ENCODE assay signal across 19 mouse cellular contexts in the genomic region with DNA sequence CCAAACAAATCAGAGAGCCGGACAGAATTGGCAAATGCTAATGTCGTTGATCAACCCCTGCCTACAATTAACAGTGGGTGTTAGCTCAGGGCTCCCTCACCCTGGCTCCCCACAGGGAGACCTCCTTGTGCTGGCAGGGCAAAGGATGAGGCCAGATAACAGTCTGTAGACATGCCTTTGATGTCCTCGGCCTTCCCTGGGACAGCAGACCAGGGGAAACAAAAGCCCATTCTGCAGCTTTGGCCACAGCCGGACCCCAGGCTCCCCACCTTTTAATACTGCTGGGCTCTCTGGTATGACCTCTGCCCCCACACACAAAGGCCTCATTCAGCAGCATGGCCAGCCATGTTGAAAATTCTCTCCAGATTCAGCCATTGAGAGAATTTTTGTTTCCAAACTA. TPM values are rescaled to one million over a fixed set of nuclear protein-coding genes. Genes with fewer than 3 reads are reported as not detected.
A peak's percentile ranks its signal among the peaks of the same experiment; 100 is the strongest.
DNase-seq lines count a peak whose midpoint lies in the region; ATAC-seq lines count a peak whose summit lies in the region.
"Had no signal": no experiment of that assay in that cellular context is flagged by ENCODE, and none has a peak within 500 bp of the region (broad histone marks: within the 10 kb centered on the region; RNA-seq: fewer than 3 reads in every experiment).

No protein-coding gene starts in this region.

- H3K27me3 ChIP-seq in forebrain, embryonic 12.5 days: 0 out of 2 replicates have a peak, but pooled peaks cover 4% of the 10 kb centered on the region
- H3K27me3 ChIP-seq in forebrain, embryonic 16.5 days (replicated peaks; ENCODE audit: control insufficient read depth, insufficient read depth, low read length): no peaks in the 10 kb centered on the region
- no peaks in the 10 kb centered on the region for H3K27me3 ChIP-seq in midbrain, embryonic 11.5 days (ENCODE audit: control insufficient read depth, insufficient read depth, low read length)
- H3K27me3 ChIP-seq in midbrain, embryonic 15.5 days (replicated peaks): no peaks in the 10 kb centered on the region
- no peaks in the 10 kb centered on the region for H3K27me3 ChIP-seq in embryonic facial prominence, embryonic 10.5 days (replicated peaks; ENCODE audit: low read depth, poor library complexity, severe bottlenecking)
- no peaks in the 10 kb centered on the region for H3K27me3 ChIP-seq in neural tube, embryonic 12.5 days (replicated peaks)
- H3K27me3 ChIP-seq: CH12.LX; kidney, embryonic 15.5 days had no signal

- 0% methylated on average over 4 of the region's 4 CpGs for WGBS in forebrain, embryonic 12.5 days
- WGBS in forebrain, embryonic 16.5 days: 3% methylated on average over 4 of the region's 4 CpGs
- WGBS in midbrain, embryonic 11.5 days: 1% methylated on average over 4 of the region's 4 CpGs
- 4% methylated on average over 4 of the region's 4 CpGs for whole genome bisulfite sequencing in midbrain, embryonic 15.5 days
- WGBS in embryonic facial prominence, embryonic 10.5 days: 4% methylated on average over 4 of the region's 4 CpGs
- WGBS in neural tube, embryonic 12.5 days: 5% methylated on average over 4 of the region's 4 CpGs

- H3K4me1 ChIP-seq in forebrain, embryonic 12.5 days: peaks cover 17% of the 10 kb centered on the region
- no peaks in the 10 kb centered on the region for H3K4me1 ChIP-seq in forebrain, embryonic 16.5 days (replicated peaks; ENCODE audit: control insufficient read depth, insufficient read depth, low read length)
- peaks cover 26% of the 10 kb centered on the region for H3K4me1 ChIP-seq in midbrain, embryonic 11.5 days (ENCODE audit: control insufficient read depth, insufficient read depth, low read length)
- no peaks in the 10 kb centered on the region for H3K4me1 ChIP-seq in midbrain, embryonic 15.5 days
- peaks cover 39% of the 10 kb centered on the region for H3K4me1 ChIP-seq in embryonic facial prominence, embryonic 10.5 days
- peaks cover 9% of the 10 kb centered on the region for H3K4me1 ChIP-seq in neural tube, embryonic 12.5 days
- H3K4me1 ChIP-seq: kidney, embryonic 15.5 days had no signal

- peak overlapping the region; percentile 59 for H3K27ac ChIP-seq in forebrain, embryonic 12.5 days
- H3K27ac ChIP-seq in forebrain, embryonic 16.5 days (ENCODE audit: low read length): no peak overlapping the region
- peak overlapping the region; percentile 78 for H3K27ac ChIP-seq in midbrain, embryonic 11.5 days (ENCODE audit: low read depth, low read length)
- no peak overlapping the region for H3K27ac ChIP-seq in midbrain, embryonic 15.5 days
- peak overlapping the region; percentile 82 for H3K27ac ChIP-seq in embryonic facial prominence, embryonic 10.5 days (replicated peaks)
- H3K27ac ChIP-seq in neural tube, embryonic 12.5 days: no peak overlapping the region
- H3K27ac ChIP-seq: kidney, embryonic 15.5 days had no signal

- peak; percentile 76; the same call in 1 of the 2 replicates for ATAC-seq in forebrain, embryonic 12.5 days (ENCODE audit: low FRiP score)
- ATAC-seq in forebrain, embryonic 16.5 days: no peak
- ATAC-seq in midbrain, embryonic 11.5 days (ENCODE audit: low FRiP score): peak; percentile 89
- no peak for ATAC-seq in midbrain, embryonic 15.5 days (replicated peaks)
- 0 out of 2 replicates have a peak, but pooled peaks have one; percentile 24 for ATAC-seq in neural tube, embryonic 12.5 days (ENCODE audit: low FRiP score, low read depth)
- no peak for ATAC-seq in megakaryocyte, adult 5-6 weeks (ENCODE audit: poor library complexity, severe bottlenecking)
- ATAC-seq: inflammation-experienced regulatory T-cells, adult 6 months had no signal

- no peak overlapping the region for H3K9ac ChIP-seq in forebrain, embryonic 12.5 days
- H3K9ac ChIP-seq in forebrain, embryonic 16.5 days (replicated peaks; ENCODE audit: low read depth, low read length): no peak overlapping the region
- no peak overlapping the region for H3K9ac ChIP-seq in midbrain, embryonic 11.5 days (ENCODE audit: low read length)
- H3K9ac ChIP-seq in midbrain, embryonic 15.5 days: no peak overlapping the region
- H3K9ac ChIP-seq in neural tube, embryonic 12.5 days: no peak overlapping the region
- H3K9ac ChIP-seq: kidney, embryonic 15.5 days had no signal

- 0 out of 2 replicates have a peak overlapping the region, but pooled peaks have one; percentile 6 for H3K4me2 ChIP-seq in forebrain, embryonic 12.5 days
- H3K4me2 ChIP-seq in forebrain, embryonic 16.5 days (ENCODE audit: low read length): no peak overlapping the region
- H3K4me2 ChIP-seq in midbrain, embryonic 11.5 days: peak overlapping the region; percentile 24
- no peak overlapping the region for H3K4me2 ChIP-seq in midbrain, embryonic 15.5 days
- no peak overlapping the region for H3K4me2 ChIP-seq in neural tube, embryonic 12.5 days (replicated peaks)
- H3K4me2 ChIP-seq: heart, embryonic 11.5 days; kidney, embryonic 15.5 days; liver, embryonic 11.5 days had no signal

- H3K36me3 ChIP-seq in forebrain, embryonic 12.5 days (replicated peaks): no peaks in the 10 kb centered on the region
- no peaks in the 10 kb centered on the region for H3K36me3 ChIP-seq in forebrain, embryonic 16.5 days (ENCODE audit: control insufficient read depth, insufficient read depth)
- H3K36me3 ChIP-seq in midbrain, embryonic 11.5 days (ENCODE audit: control insufficient read depth, insufficient read depth, low read length): no peaks in the 10 kb centered on the region
- no peaks in the 10 kb centered on the region for H3K36me3 ChIP-seq in midbrain, embryonic 15.5 days (replicated peaks)
- peaks cover 35% of the 10 kb centered on the region for H3K36me3 ChIP-seq in embryonic facial prominence, embryonic 10.5 days (replicated peaks)
- H3K36me3 ChIP-seq in neural tube, embryonic 12.5 days: no peaks in the 10 kb centered on the region
- H3K36me3 ChIP-seq: kidney, embryonic 15.5 days had no signal

- H3K9me3 ChIP-seq in forebrain, embryonic 12.5 days: no peaks in the 10 kb centered on the region
- H3K9me3 ChIP-seq in forebrain, embryonic 16.5 days (ENCODE audit: control insufficient read depth, low read length): no peaks in the 10 kb centered on the region
- H3K9me3 ChIP-seq in midbrain, embryonic 11.5 days (ENCODE audit: control insufficient read depth, low read length): no peaks in the 10 kb centered on the region
- no peaks in the 10 kb centered on the region for H3K9me3 ChIP-seq in midbrain, embryonic 15.5 days
- no peaks in the 10 kb centered on the region for H3K9me3 ChIP-seq in embryonic facial prominence, embryonic 10.5 days
- H3K9me3 ChIP-seq in neural tube, embryonic 12.5 days: no peaks in the 10 kb centered on the region
- H3K9me3 ChIP-seq: kidney, embryonic 15.5 days had no signal

- no peak overlapping the region for H3K4me3 ChIP-seq in forebrain, embryonic 12.5 days (replicated peaks)
- H3K4me3 ChIP-seq in forebrain, embryonic 16.5 days (replicated peaks; ENCODE audit: low read length): no peak overlapping the region
- H3K4me3 ChIP-seq in midbrain, embryonic 11.5 days (ENCODE audit: low read depth, low read length): no peak overlapping the region
- H3K4me3 ChIP-seq in midbrain, embryonic 15.5 days: no peak overlapping the region
- H3K4me3 ChIP-seq in embryonic facial prominence, embryonic 10.5 days: no peak overlapping the region
- H3K4me3 ChIP-seq in neural tube, embryonic 12.5 days: no peak overlapping the region
- H3K4me3 ChIP-seq: kidney, embryonic 15.5 days had no signal

- DNase-seq in midbrain, embryonic 11.5 days (ENCODE audit: low spot score, missing footprints): peak; percentile 94
- DNase-seq in embryonic facial prominence, embryonic 10.5 days (ENCODE audit: low spot score): peak; percentile 78
- DNase-seq in kidney, adult 9 months: no peak
- DNase-seq: cerebellum, adult 2 months; gastrocnemius, postnatal 25 days; lung, adult 2 months; lung, postnatal 4 days; right cerebral cortex, postnatal 14 days; thymus, postnatal 14 days had no signal

RNA-seq across cellular contexts. Expression of a gene that starts 10.9 kb away (rescaled TPM):
- 2.4 and 2.5 TPM in 2 replicates for polyA plus RNA-seq in forebrain, embryonic 12.5 days (2016; fragmentation: Nextera tagmentation; extraction: Ambion mirVana)
- 0.56 and 0.72 TPM in 2 replicates for polyA plus RNA-seq in forebrain, embryonic 16.5 days (2015; fragmentation: Nextera tagmentation; extraction: Ambion mirVana)
- 11.3 and 15.4 TPM in 2 replicates for polyA plus RNA-seq in midbrain, embryonic 11.5 days (2014; fragmentation: Nextera tagmentation; extraction: Ambion mirVana)
- 1.4 and 1.7 TPM in 2 replicates for polyA plus RNA-seq in midbrain, embryonic 15.5 days (2015; fragmentation: Nextera tagmentation; extraction: Ambion mirVana)
- polyA plus RNA-seq in embryonic facial prominence, embryonic 10.5 days (2016; fragmentation: Nextera tagmentation; extraction: Ambion mirVana): 17.2 and 23.6 TPM in 2 replicates
- polyA plus RNA-seq in neural tube, embryonic 12.5 days (2016; fragmentation: Nextera tagmentation; extraction: Ambion mirVana): 3.8 and 4.4 TPM in 2 replicates
- 0.68 TPM in 1 of 2 replicates, not detected in the other for total RNA-seq in megakaryocyte, adult 5-6 weeks (2015)
- not detected in 2 replicates for total RNA-seq in megakaryocyte, adult 5-6 weeks (2017)
- total RNA-seq: CH12.LX had no signal

RNA-seq across cellular contexts. Expression of a gene that starts 21.0 kb away (rescaled TPM):
- polyA plus RNA-seq in forebrain, embryonic 12.5 days (2016; fragmentation: Nextera tagmentation; extraction: Ambion mirVana): 75.0 and 77.4 TPM in 2 replicates
- polyA plus RNA-seq in forebrain, embryonic 16.5 days (2015; fragmentation: Nextera tagmentation; extraction: Ambion mirVana): 28.0 and 28.6 TPM in 2 replicates
- 83.8 and 85.1 TPM in 2 replicates for polyA plus RNA-seq in midbrain, embryonic 11.5 days (2014; fragmentation: Nextera tagmentation; extraction: Ambion mirVana)
- polyA plus RNA-seq in midbrain, embryonic 15.5 days (2015; fragmentation: Nextera tagmentation; extraction: Ambion mirVana): 29.8 and 30.1 TPM in 2 replicates
- polyA plus RNA-seq in embryonic facial prominence, embryonic 10.5 days (2016; fragmentation: Nextera tagmentation; extraction: Ambion mirVana): 64.2 and 67.5 TPM in 2 replicates
- polyA plus RNA-seq in neural tube, embryonic 12.5 days (2016; fragmentation: Nextera tagmentation; extraction: Ambion mirVana): 57.8 and 60.6 TPM in 2 replicates
- total RNA-seq in megakaryocyte, adult 5-6 weeks (2015): 34.2 and 34.4 TPM in 2 replicates
- total RNA-seq in megakaryocyte, adult 5-6 weeks (2017): 28.3 and 33.8 TPM in 2 replicates

Comparison
In these comparisons a context has a peak if more than half of its experiments do, and no peak if none do; other contexts are left out.
1. ATAC-seq: peak in forebrain, embryonic 12.5 days (single experiment), midbrain, embryonic 11.5 days (single experiment) and neural tube, embryonic 12.5 days (single experiment); none in forebrain, embryonic 16.5 days (single experiment), midbrain, embryonic 15.5 days (single experiment) and megakaryocyte, adult 5-6 weeks (single experiment).
2. H3K27ac ChIP-seq: peak in forebrain, embryonic 12.5 days (single experiment), midbrain, embryonic 11.5 days (single experiment) and embryonic facial prominence, embryonic 10.5 days (single experiment); none in forebrain, embryonic 16.5 days (single experiment), midbrain, embryonic 15.5 days (single experiment) and neural tube, embryonic 12.5 days (single experiment).
3. H3K4me2 ChIP-seq: peak in forebrain, embryonic 12.5 days (single experiment) and midbrain, embryonic 11.5 days (single experiment); none in forebrain, embryonic 16.5 days (single experiment), midbrain, embryonic 15.5 days (single experiment) and neural tube, embryonic 12.5 days (single experiment).